Mouse (Mus musculus) 416B (cell line): ENCODE results near the gene Arl6ip1.
"Not testable (repeated sequence)": the region's sequence is repeated elsewhere in the genome, so short reads cannot be mapped to it uniquely, and the experiment has no call there.

Experiments
- DNase-seq: peaks from one replicate; pipeline ENCODE4 v3.0.0; 2011; ENCODE audit warnings: low read depth

Arl6ip1 gene

DNA sequence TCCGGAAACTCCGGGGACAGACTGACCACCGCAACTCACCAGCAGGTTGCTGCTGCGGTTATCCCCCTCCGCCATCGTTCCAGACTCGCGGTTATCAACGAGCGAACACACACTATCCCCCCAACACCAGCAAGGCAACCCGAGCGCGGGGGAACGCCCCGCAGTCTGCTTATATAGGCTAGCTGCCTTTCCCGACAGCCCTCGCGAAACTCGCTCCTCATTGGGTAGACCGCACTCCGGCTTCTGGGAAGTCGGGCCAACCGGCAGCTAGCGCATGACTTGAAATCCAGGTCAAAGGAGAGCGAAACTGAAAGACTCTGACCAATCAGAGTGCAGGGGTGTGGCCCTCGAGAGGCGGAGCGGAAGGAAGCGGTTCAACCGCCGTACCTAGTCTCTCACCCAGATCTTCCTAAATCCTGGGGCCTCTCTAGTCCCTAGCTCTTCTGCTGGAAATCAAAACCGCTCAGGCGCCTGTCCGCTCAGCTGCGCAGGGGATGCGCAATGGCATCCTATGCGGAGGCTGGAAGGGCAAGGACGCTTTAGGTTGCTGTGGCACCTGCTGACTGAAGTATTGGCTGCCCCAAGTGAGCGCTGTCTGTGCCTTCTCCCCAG is at the start of gene Arl6ip1:
Gene Arl6ip1, minus strand, starts transcription at position 233 of the 612 bp plus-strand sequence.
- DNase-seq, result peak; percentile 100

DNA sequence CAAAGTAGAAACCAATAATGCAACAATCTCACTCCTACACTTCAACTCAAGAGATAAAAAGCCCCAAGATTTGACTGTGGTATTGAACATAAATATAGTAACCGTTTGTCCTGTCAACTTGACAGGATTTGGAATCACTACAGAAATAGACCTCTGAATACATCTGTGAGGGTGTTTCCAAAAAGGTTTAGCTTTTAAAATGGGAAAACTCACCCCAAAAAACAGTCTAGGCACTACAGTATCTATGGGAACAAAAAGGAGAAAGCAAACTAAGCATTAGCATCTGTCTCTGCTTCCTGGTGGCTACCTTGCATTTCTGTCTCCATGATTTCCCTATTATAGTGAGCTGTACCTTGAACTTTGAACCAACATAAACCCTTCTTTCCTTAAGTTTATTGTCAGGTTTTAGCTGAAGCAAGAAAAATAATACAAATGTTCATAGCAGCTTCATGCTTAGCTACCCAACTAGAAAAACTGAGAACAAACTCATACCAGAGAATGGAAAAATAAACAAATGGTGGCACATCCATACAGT is 46.4 kb upstream of the Arl6ip1 start:
- no peak for DNase-seq

DNA sequence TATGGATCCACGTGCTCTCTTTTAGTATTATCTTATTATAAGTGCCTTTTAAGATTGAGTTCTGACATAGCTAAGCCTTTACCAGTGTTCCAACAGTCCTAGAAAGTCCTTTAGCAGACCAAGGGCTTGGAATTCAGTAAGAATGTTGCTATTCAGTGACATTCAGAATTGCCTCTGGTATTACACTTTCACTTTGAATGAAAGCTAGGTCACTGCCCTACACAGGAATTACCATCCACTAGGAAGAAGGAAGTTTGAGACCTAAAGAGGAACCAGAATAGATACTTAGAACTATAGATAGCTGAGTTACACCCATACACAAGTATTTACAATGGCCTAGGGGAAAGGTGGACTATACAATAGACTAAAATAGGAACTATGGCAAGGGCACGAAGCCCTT is 40.7 kb upstream of the Arl6ip1 start:
- not testable (repeated sequence) for DNase-seq

DNA sequence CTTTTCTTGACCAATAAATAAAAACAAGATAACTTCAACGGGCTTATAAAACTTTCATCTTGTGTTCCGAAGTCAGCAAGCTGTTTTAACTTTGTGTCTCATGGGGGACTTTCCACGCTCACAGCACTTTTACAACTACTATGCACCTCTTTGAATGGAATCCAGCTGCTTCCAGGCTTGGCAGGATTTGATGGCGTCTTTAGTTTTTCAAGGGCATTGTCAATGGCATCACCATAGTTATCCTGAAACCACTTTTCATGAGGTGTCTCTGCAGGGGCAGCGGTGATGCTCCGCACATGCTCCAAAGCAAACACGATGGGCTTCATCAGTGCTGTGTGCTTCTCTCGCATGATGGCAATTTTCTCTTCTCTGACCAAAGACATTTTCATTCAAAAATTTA is 33.5 kb upstream of the Arl6ip1 start:
- no peak for DNase-seq

DNA sequence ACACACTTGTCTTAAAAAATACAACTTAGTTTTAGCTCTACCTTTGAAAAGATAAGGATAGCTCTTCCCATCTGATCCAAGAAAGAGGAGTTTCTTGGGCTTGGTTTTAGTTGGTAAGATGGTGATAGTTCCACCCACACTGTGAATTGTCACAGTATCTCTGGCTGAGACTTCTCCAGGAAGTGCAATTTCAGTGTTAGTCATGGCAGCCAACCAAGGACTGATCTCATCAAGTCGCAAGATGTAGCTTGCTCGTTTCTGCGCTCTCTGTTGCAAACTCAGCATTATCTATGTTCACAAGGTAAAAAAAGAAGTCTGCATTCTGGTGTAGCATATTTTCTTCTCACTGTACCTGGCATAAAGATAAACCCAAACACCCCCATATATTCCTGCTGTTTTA is 30.7 kb upstream of the Arl6ip1 start:
- peak; percentile 10 for DNase-seq

DNA sequence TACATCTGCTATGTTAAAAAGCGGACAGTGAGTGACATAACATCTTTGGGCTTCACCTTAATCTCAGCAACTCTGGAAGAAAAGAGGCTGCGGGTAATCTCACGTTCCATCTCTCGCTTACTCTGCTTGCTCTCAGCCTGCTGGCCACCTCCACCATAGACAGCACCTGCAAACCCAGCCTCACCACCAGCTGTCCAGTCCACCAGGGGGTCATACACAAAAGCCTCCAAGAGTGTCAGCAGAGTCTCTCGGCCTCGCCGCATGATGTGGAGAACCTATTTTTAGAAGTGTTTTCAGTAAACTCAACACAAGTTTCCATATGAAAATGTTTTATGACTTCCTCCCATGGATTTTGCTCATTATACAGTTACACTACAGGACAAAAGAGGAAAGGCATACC is 27.0 kb upstream of the Arl6ip1 start:
- no peak for DNase-seq

DNA sequence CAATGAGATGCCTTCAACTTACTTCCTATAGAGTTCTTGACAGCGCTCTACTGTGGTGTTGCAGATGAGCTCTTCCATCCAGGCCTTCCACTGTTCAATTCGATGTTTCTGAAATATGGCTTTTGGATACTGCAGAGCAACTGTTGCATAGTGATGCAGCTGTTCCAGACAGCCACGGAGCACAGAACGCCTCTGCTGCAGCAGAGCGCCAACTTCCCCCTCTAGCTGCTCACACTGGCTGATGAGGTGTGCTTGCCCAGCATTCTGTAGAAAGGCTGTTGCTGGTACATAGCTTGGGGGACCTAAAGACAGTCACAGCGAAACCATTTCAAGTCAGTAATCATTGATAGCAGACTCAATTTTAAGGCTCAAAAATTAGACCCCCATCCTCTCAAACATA is 24.7 kb upstream of the Arl6ip1 start:
- DNase-seq, result no peak

DNA sequence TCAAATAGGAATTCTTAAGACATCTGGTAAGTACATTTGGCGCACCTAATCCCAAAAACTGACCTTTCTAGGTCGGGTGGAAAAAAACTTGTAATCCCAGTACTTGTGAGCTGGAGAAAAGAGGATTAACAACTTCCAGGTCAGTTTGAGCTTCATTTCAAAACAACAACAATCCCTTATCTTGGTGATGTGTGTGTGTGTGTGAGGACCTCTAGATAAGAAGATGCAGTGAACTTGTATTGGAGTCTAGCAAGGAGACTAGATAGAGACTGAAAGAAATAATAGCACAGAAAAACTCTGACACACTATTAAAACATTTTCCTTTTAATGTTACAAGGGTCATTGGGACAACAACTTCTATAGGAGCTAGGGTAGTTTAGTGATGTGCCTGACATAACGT is 14.1 kb upstream of the Arl6ip1 start:
- DNase-seq, result no peak

DNA sequence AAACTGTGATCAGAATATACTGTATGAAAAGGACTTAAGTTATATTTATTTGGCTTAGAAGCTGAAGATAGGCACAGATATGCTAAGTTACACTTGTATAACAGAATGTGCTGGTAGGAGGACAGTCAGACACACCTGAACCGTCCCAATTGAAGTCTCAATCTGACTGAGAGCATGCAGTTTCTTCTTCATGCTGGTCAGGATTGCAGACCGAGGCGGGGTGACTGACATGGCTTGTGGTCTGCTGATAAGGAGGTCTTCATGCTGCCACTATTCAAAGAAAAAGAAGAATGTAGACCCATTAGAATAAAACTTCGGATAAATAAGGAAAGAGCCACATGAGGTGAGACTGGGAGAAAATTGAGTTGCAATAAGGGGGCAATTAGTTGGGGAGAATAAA is 13.7 kb upstream of the Arl6ip1 start:
- DNase-seq, result no peak

DNA sequence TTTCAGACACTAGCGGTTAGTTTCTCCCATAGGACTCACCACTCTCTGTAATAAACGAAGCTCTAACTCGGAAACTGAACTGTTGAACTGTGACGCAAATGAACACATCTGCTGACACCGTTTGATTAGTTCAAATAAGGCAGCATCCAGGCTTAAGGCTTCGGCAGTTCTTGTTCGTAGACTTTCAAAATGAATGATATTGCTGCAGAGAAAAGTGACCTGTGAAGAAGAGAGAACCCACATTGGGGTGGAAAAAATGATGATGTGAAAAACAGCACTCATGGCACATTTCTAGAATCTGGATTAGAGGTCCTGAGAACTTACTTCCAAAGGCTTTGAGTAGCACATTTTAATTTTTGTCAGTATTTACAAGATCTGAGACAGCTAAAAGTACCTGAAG is 11.8 kb upstream of the Arl6ip1 start:
- DNase-seq, result no peak

DNA sequence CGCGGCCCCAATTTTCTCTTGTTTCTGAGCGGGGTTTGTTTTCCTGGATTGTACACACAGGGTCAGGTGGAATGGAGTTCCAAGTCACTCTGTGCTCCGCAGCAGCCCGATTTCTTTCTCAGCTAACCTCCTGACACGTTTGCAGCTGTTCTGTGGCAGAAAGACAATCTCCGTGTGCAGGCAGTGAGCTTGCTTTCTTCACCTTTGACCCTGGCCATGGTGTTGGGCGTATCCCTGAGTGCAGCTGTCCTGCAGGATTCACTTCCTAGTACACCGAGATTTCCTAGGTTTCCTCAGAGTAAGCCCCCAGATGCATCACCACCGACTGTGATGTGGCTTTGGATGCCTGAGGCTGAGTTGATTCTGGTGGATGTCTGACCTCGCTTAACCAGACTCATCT is 5.7 kb upstream of the Arl6ip1 start:
- DNase-seq, result no peak

DNA sequence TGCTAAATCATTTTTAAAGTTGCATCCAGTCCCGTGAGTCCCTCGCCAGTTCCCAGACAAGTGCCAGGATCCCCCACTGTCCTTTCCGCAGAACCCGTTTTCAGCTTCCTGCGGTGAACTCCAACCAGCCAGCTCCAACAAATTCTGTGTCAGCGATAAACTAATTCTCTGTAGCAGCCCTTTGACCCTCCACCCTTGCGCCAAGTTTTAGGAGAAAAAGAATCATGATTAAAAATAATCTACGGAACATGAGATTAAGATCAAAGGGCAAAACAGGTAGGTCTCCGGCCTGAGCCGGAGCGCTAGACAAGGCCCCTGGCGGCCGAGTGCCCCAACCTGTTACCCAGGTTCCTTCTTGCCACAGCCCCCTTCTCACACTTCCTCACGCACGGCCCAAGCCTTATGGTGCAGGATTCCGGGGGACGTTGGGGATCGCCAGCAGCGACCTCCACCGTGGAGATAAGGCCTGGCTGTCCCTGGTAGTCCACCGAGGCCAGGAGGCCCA is 485 bp downstream of the Arl6ip1 start:
- no peak for DNase-seq

DNA sequence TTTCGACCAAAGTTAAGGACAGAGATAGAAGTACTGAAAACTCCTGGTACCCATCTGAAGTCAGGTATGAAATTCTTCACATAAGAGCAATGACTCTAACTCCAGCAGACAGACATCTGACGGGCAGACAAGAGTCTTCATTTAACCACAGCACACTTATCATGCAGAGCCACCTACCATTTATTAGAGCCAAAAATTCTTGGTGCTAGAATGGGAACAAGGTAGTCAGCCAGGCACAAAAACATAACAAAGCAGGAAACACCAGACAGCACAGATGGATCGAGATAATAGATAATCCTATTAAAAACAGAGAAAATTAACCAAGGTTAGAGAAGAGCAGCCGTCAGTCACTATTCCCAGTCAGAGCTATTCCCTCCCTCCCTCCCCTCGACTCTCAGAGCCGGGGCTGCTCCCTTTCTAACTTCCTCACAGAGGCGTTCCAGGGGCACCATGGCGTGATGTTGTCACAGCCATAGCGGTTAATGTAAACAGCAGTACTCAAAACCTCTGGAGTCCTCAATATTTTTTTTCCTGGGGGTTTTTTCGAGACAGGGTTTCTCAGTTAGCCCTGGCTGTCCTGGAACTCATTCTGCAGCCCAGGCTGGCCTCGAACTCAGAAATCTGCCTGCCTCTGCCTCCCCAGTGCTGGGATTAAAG is 3.1 kb downstream of the Arl6ip1 start:
- DNase-seq, result no peak

DNA sequence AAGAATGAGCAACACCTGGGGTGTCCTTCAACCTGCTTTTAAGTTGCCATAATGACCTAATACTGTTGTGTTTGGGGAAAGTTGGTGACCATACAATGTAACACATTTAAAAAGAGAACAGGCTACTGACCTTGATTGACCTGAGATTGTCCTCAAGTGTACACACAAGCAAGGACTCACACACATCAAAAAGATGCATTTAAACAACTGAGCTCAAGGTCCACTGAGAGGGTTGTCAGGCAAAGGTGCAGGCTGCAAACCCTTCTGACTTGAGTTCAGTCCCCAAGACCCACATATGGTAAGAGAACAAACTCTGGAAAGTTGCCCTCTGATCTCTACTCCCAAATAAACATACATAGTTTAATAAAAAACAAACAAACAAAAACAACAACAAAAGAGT is 3.7 kb downstream of the Arl6ip1 start:
- DNase-seq, result no peak

DNA sequence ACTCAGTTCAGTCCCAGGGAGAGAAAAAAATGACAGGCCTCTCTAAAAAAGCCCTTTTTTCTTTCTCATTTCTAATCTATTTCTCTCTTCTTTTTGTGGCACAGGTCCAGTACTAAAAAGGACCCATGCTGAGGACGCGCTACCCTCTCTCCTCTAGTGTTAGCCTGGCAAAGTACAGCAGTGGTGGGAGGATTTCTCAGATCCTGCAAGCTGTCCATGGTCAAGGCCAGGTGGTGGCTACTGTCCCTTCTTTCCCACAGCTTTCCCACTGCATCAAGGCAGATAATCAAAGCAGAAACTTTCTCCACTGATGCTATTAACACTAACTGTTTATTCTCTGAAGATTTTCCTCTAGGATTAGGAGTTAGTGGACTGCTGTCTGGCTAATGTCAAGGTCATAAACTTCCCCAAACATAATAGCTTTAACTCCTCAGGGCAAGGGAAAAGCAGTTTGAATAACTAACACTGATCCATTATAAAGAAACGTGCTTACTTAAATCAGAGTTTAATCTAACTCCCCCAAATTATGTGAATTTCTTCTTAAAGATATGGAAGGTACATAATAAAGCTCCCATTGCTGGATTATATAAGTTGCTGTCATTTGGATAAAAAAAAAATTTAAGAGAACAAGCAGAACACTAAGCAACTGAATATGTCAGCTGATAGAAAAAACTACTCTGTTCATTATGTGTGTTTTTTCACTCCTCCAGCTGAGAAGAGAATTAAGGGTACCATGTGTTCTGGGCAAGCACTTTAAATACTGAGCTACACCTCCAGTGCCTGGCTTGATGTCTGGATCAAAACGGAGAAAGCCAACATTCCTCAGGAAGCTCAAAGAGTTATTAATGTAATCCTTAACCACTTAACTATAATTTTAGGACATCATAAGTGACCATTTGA is 5.7 kb downstream of the Arl6ip1 start:
- DNase-seq, result no peak

DNA sequence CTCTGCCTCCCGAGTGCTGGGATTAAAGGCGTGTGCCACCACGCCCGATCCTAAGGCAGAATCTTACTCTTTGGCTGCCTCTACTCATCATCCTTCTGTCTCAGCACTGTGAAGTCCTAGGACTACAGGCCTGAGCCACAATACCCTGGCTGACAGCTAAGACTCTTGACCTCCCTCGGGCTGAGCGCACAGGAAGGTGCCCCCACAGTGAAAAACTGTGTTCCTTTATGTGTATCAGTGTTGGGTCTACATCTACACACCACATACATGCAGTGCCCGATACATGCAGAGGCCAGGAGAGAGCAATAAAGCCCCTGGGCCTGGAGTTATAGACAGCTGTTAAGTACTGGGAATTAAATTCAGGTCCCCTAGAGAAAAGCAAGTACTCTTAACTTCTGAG is 7.2 kb downstream of the Arl6ip1 start:
- DNase-seq, result no peak

DNA sequence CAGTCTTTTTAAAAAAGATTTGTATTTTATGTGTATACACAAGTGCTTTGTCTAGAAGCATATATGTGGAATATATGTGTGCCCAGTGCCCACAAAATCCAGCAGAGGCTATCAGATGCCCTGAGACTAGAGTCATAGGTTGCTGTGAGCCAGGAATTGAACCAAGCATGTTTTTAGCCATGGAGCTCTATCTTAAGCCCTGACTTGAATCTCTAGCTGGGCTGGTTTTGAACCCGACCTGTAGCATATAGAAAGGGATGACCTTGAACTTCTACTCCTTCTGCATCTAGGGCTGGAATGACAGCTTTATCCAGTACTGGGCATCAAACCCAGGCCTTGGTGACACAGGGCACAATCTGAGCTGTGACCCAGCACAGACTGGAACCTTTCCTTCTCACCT is 8.8 kb downstream of the Arl6ip1 start:
- no peak for DNase-seq

DNA sequence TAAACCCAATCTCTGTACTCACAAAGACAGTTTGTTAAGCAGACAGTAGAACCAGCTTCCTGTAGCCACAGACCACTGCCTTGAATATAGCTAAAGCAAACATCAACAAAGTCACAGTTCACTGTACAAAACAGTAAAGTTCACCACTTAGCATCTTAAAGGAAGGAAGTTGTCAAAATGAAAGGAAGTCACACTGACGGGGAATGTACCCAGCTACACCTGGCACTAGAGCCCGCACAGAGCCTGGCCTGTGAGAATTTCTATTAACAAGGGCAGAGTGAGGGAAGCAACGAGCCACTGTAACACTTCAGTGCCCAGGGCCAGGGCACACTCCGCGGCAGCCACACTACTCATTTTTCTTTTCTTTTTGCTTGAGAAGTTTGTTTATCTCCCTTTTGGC is 9.5 kb downstream of the Arl6ip1 start:
- DNase-seq, result no peak

DNA sequence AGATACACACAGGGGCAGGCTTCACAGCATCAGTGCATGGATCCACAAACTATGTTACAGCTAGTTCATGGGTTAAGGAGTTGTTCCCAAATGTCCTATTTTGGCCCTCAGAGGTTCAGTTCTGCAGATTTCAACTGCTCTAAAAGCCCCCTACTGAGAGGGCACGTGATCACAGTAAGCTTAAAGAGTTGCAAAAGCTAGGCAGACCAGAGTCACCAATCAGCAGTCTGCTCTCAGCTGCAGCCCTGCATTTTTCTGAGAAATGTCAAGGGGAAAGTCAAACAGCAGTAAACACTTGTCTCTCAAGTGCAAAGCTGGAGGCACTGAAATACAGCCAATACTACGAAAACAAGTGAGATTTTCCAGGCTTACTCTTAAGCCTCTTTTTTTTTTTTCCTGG is 10.3 kb downstream of the Arl6ip1 start:
- no peak for DNase-seq

DNA sequence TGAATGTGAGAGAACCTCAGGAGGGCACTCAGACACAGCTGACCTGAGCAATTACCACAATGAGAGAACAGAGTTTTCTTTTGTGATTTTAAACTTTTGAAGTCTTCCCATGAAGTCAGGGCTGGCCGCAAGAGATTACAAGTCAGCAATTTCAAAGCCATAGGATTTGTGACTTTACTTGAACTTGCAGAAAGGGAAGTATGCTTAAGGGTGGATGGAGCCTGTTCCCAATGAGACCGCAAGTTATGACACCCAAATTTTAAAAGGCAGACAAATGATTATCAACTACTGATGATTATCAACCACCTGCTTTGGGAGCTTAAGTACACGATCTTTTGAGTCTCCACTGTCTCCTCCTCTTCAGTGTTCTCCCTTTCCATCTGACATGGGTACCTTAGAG is 11.0 kb downstream of the Arl6ip1 start:
- no peak for DNase-seq

DNA sequence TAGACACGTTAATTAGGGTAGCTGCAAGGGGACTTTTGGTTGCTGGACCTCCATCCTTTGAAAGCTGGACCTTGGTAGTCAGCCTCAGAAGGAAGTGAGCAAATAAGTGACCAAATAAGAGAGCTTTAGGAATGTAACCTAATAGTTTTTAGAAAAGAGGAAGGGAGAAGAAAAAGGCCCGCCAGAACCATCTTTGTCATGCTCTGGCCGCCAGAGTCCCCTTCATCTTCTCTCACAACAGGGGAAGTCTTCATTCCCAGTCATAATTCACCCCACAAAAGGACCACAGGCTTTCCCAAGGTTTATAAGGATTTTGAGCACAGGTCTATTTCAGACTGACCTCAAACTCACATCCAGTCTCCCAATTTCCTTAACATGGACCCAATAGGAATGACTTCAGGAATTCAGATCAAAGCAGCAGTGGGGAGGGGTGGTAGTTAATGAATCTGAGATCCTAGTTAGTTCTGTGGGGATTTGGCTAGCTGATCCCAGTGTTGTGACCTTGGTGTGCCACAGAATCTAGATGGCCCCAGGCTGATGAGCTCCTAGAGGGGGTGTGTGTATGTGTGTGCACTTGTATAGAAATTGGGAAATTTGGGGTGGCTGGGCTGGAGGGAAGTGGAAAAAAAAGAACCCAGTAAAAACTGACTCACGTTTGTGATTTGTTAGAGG is 11.8 kb downstream of the Arl6ip1 start:
- no peak for DNase-seq
